Mouse (Mus musculus) lung, adult 2 months (tissue): Measurements from ENCODE around the gene Scube3.

ENCODE experiments used
- CTCF ChIP-seq: fragments of 200-500 bp; IDR thresholded peaks from 2 replicates; pipeline ENCODE4 v1.5.1; 2011; ENCODE audit warnings: mild to moderate bottlenecking, low read length, control low read depth; ENCODE audit not compliant: insufficient read depth
- POLR2A ChIP-seq: fragments of 200-500 bp; IDR thresholded peaks from 2 replicates; pipeline ENCODE4 v1.6.1; 2011; ENCODE audit warnings: low read depth, mild to moderate bottlenecking, control low read depth, low read length, borderline replicate concordance; ENCODE audit errors: extremely low read depth

DNA sequence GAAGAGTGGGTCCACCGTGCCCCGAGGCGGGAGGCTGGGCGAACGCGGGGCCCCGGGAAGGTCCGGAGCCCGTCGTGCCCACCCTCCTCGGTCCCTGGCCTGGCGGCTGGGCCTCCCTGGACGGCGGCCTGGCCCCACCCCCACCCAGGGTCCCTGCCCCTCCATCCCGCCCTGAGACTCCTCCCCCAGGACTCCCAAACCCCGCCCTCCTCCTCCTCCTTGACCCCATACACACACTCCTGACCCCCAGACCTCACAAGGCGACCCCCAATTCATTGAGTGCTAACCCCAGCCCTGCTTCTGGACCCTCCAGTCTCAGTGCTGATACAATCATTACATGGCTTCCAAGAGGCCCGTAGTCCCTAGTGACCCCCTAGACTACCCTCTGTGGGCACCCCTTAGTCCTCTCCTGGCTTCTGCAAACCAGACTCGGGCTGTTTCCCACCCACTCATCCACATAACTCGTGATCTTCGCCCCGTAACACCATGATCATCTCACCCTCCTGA, 35.7 kb downstream of the Scube3 start:
- TF ChIP-seq CTCF: no peak
- peak; percentile 19; the same call in 1 of the 2 replicates for TF ChIP-seq POLR2A
